Mouse (Mus musculus) liver, adult (tissue): ENCODE measurements around the gene Hfe2.

ENCODE experiments used
- GATA4 ChIP-seq: IDR thresholded peaks from 2 replicates; pipeline ENCODE4 v1.6.1; 2014; ENCODE audit warnings: mild to moderate bottlenecking, low read length; ENCODE audit not compliant: insufficient replicate concordance

The Hfe2 gene

GRCm38 (mm10) chr3:96524914-96525313, at the start of gene Hfe2:
Gene Hfe2 (plus strand): TSS chr3:96525172.
- 0 out of 2 replicates have a peak, but pooled peaks have one; percentile 9 for TF ChIP-seq GATA4

DNA sequence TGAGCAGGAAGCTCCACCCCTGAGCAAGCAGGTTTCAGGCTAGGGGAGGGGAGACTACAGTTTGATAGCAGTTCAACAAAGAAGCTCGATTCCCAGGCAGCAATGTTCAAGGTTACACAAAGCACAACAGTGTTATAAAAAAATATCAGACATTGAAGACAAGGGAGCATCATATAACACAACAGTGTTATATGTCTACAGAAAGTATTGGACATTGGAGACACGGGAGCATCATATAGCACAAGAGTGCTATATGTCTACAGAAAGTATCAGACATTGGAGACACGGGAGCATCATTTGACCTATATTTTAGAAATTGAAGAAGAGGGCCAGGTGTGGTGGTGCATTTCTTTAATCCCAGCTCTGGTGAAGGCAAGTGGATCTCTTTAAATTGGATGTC, 47.9 kb upstream of the Hfe2 start:
- TF ChIP-seq GATA4, result no peak

GRCm38 (mm10) chr3:96477558-96477957, 47.4 kb upstream of the Hfe2 start:
- TF ChIP-seq GATA4, result no peak

DNA sequence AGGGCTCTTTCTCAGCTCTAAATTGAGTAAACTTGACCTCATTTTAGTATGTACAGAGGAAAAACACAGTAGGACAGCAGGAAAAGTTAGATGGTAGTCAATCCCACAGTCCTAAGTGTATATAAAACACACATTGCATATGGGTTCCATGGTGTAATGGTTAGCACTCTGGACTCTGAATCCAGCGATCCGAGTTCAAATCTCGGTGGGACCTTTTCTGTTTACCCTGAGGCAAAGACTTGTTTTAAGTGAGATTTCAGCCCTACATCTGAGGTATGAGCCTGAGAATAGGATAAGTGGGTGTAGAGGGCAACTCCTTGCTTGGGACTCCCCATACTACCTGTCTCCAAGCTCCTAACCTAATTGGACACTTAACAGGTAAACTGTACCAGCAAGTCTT, 45.7 kb upstream of the Hfe2 start:
- no peak for TF ChIP-seq GATA4

DNA sequence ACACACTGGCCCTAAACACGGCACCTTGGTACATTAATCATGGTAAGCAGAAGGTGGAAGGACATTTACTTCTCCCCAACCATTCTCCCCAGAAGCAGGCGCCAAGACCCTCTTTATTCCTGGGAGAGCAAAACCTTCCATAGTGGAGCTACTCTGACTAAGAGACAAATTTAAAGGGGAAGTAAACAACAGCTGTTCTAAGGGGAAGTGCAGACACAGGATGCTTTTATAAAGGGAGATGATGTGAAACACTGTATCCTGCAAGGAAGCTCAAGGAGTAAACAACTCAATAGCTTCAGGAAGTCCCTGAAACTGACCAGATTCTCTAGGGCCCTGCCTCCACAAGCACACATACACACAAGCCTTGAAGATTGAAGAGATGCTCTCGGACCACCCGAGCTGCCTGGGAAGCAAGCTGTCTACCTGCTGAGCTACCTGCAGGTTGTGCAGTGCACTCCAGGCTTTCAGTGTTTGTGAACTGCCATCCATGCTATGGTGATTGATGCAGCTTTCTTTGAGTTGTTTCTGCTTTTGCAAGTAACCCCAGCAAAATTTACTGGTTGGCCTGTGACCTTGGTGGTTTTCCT, 44.2 kb upstream of the Hfe2 start:
- TF ChIP-seq GATA4, result no peak

- no peak for TF ChIP-seq GATA4
Measured at GRCm38 (mm10) chr3:96481856-96482255, 43.1 kb upstream of the Hfe2 start.

DNA sequence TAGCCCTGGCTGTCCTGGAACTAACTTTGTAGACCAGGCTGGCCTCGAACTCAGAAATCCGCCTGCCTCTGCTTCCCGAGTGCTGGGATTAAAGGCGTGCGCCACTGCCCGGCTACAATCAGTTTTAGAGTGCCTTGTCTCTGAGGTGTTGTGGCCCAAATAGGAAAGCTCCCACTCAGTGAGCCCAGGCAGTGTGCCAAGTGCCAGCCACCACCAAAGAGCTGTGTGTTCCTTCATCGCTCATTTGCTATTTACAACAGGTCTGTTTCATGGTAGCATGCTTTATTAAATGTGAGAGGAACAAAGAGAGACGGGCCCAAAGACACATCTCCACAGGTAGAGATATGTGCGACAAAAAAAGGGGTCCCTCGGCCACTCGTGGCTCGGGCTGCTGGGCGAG, 42.5 kb upstream of the Hfe2 start:
- TF ChIP-seq GATA4, result no peak

DNA sequence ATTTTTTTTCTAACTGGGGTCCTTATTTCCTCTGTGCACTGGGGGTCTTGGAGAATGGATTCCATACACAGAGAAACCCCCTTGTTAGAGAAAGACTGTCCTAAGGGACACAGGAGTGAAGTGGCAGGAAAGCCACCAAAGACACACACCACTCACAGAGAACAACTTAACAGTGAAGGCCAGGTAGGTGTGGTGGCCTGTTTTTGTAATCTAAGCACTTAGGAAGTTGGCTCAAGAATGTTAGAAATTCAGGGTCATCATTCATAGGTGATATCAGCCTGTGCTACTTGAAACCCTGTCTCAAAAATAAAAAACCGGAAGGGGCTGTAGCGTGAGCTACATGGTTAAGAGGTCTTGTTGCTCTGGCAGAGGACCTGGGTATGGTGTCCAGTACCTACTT, 41.0 kb upstream of the Hfe2 start:
- TF ChIP-seq GATA4, result no peak

DNA sequence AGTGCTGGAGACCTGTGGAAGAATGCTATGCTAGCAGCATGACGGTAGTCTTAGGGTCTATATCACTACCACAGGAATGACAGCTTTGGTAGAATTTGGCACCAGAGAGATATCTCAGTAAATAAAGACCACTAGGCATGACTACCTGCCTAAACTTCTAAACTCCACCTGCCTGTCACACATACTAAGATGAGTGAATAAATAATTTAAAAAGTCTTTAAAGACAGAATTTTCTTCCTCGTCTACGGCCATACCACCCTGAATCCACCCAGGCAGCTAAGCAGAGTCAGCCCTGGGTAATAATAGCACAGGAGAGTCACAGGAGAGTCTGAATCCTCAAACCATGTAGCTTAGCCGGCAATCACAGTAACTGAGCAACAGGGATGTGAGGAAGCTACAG, 40.1 kb upstream of the Hfe2 start:
- TF ChIP-seq GATA4, result no peak

- TF ChIP-seq GATA4, result no peak
Measured at GRCm38 (mm10) chr3:96485361-96485760, 39.6 kb upstream of the Hfe2 start.

- TF ChIP-seq GATA4, result no peak
Measured at GRCm38 (mm10) chr3:96487596-96488289, 37.2 kb upstream of the Hfe2 start.

DNA sequence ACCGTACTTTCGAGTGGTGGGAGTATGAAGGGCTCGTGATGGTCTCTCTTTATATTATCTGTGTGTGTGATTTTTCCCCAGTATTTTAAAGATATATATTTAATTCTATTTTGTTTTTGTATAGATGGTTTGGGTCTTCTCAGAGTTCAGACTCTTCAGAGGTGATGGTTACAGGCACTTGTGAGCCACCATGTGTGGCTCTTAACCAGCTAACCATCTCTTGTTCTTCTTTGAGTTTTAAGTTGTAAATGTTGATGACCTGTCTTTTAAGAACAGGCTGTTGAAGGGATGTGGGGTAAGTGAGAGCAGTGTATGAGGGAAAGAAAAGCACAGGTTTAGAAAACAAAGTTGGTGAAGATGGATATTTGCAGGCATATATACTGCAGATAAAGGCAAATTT, 30.1 kb upstream of the Hfe2 start:
- no peak for TF ChIP-seq GATA4

GRCm38 (mm10) chr3:96495490-96496210, 29.3 kb upstream of the Hfe2 start:
- no peak for TF ChIP-seq GATA4

- no peak for TF ChIP-seq GATA4
Measured at GRCm38 (mm10) chr3:96496216-96496615, 28.8 kb upstream of the Hfe2 start.

GRCm38 (mm10) chr3:96497451-96498028, 27.4 kb upstream of the Hfe2 start:
- no peak for TF ChIP-seq GATA4

- no peak for TF ChIP-seq GATA4
Measured at GRCm38 (mm10) chr3:96498476-96499245, 26.3 kb upstream of the Hfe2 start.
